Mouse (Mus musculus) left cerebral cortex, adult 18-20 months (tissue): ENCODE data around the gene Acp4. TPM values are rescaled to one million over a fixed set of nuclear protein-coding genes. Genes with fewer than 3 reads are reported as not detected.
"Not testable (repeated sequence)": the region's sequence is repeated elsewhere in the genome, so short reads cannot be mapped to it uniquely, and the experiment has no call there.

Experiments used
- DNase-seq, 2 experiments: peaks; one replicate each; pipeline ENCODE4 v3.0.0; 2021 to 2022; ENCODE audit warnings: low spot score in 2 of 2, mixed read lengths in 1 of 2
- long read RNA-seq, 2 experiments: library from polyadenylated mRNA; stranded (forward); transcript quantifications; one replicate each; pipeline ENCODE4 v2.0.0; 2021
- total RNA-seq, 2 experiments: library from RNA; stranded (reverse); gene quantifications; 2 replicates each; pipeline ENCODE4 v1.2.3; 2021

The Acp4 gene
- total RNA-seq: not detected
- long read RNA-seq, experiment 1: 0 reads
- long read RNA-seq, experiment 2: 0 reads

- no peak for DNase-seq
Measured at GRCm38 (mm10) chr7:44257278-44257677, at the start of gene Acp4. Acp4 (minus strand) TSS chr7:44257378.

- no peak for DNase-seq
Measured at GRCm38 (mm10) chr7:44306516-44307240, 49.5 kb upstream of the Acp4 start, which contains the start of gene Clec11a. Clec11a (minus strand) TSS chr7:44306902.

GRCm38 (mm10) chr7:44305686-44306085, 48.5 kb upstream of the Acp4 start:
- DNase-seq: no peak

- peak; percentile 97 for DNase-seq
Measured at GRCm38 (mm10) chr7:44304775-44305641, 47.8 kb upstream of the Acp4 start.

- no peak for DNase-seq
Measured at GRCm38 (mm10) chr7:44304463-44304774, 47.2 kb upstream of the Acp4 start.

- no peak for DNase-seq
Measured at GRCm38 (mm10) chr7:44303346-44304340, 46.5 kb upstream of the Acp4 start.

- not testable (repeated sequence) for DNase-seq
Measured at GRCm38 (mm10) chr7:44297501-44297900, 40.3 kb upstream of the Acp4 start.

GRCm38 (mm10) chr7:44291418-44291817, 34.2 kb upstream of the Acp4 start:
- DNase-seq: no peak

- no peak for DNase-seq
Measured at GRCm38 (mm10) chr7:44290986-44291385, 33.8 kb upstream of the Acp4 start.

- DNase-seq: no peak
Measured at GRCm38 (mm10) chr7:44287760-44288159, 30.6 kb upstream of the Acp4 start.

GRCm38 (mm10) chr7:44281586-44281985, 24.4 kb upstream of the Acp4 start:
- DNase-seq: no peak

- no peak for DNase-seq
Measured at GRCm38 (mm10) chr7:44280959-44281358, 23.8 kb upstream of the Acp4 start.

- DNase-seq: peak; percentile 66 to 80
Measured at GRCm38 (mm10) chr7:44277250-44277622, 20.1 kb upstream of the Acp4 start.

- DNase-seq: no peak
Measured at GRCm38 (mm10) chr7:44276461-44277249, 19.5 kb upstream of the Acp4 start.

GRCm38 (mm10) chr7:44275546-44275945, 18.4 kb upstream of the Acp4 start:
- no peak for DNase-seq

GRCm38 (mm10) chr7:44274096-44274495, 16.9 kb upstream of the Acp4 start:
- DNase-seq: no peak

GRCm38 (mm10) chr7:44273446-44273845, 16.3 kb upstream of the Acp4 start:
- no peak for DNase-seq

GRCm38 (mm10) chr7:44272546-44272945, 15.4 kb upstream of the Acp4 start:
- no peak for DNase-seq

- DNase-seq: no peak
Measured at GRCm38 (mm10) chr7:44271309-44271708, 14.1 kb upstream of the Acp4 start.

GRCm38 (mm10) chr7:44269397-44269796, 12.2 kb upstream of the Acp4 start:
- DNase-seq: no peak
